Mouse (Mus musculus) CH12.LX (cell line): ENCODE data around the gene Dnajc1.

Experiments used
- BHLHE40 ChIP-seq: IDR thresholded peaks from 2 replicates; pipeline ENCODE4 v1.6.1; 2011; ENCODE audit warnings: mild to moderate bottlenecking, low read depth, low read length, improper control_type of control experiment
- CTCF ChIP-seq, 2 experiments: IDR thresholded peaks in 1 of 2; conservative IDR thresholded peaks in 1 of 2; 2 replicates each; pipeline ENCODE4 v1.5.1; 2011 to 2012; ENCODE audit warnings: low read depth in 2 of 2, low read length in 2 of 2, improper control_type of control experiment in 1 of 2, inconsistent platforms in 1 of 2, mild to moderate bottlenecking in 1 of 2, moderate library complexity in 1 of 2
- EP300 ChIP-seq: IDR thresholded peaks from 2 replicates; pipeline ENCODE4 v1.6.1; 2011; ENCODE audit warnings: low read length, improper control_type of control experiment
- JUND ChIP-seq: conservative IDR thresholded peaks from 2 replicates; pipeline ENCODE4 v1.6.1; 2011; ENCODE audit warnings: low read depth, low read length, improper control_type of control experiment
- KAT2A ChIP-seq: IDR thresholded peaks from 2 replicates; pipeline ENCODE4 v1.6.1; 2012; ENCODE audit warnings: low read length, improper control_type of control experiment, inconsistent platforms; ENCODE audit not compliant: insufficient replicate concordance
- MAFK ChIP-seq: IDR thresholded peaks from 2 replicates; pipeline ENCODE4 v1.6.1; 2011; ENCODE audit warnings: low read length, improper control_type of control experiment; ENCODE audit not compliant: insufficient replicate concordance
- MAX ChIP-seq: IDR thresholded peaks from 2 replicates; pipeline ENCODE4 v1.6.1; 2011; ENCODE audit warnings: low read length, improper control_type of control experiment
- POLR2A ChIP-seq: IDR thresholded peaks from 2 replicates; pipeline ENCODE4 v1.6.1; 2011; ENCODE audit warnings: low read depth, mild to moderate bottlenecking, improper control_type of control experiment, low read length
- RCOR1 ChIP-seq: conservative IDR thresholded peaks from 2 replicates; pipeline ENCODE4 v1.6.1; 2012; ENCODE audit warnings: low read depth, mild to moderate bottlenecking, inconsistent platforms, low read length, improper control_type of control experiment
- SIN3A ChIP-seq: IDR thresholded peaks from 2 replicates; pipeline ENCODE4 v1.6.1; 2012; ENCODE audit warnings: low read length, improper control_type of control experiment, inconsistent platforms

DNA sequence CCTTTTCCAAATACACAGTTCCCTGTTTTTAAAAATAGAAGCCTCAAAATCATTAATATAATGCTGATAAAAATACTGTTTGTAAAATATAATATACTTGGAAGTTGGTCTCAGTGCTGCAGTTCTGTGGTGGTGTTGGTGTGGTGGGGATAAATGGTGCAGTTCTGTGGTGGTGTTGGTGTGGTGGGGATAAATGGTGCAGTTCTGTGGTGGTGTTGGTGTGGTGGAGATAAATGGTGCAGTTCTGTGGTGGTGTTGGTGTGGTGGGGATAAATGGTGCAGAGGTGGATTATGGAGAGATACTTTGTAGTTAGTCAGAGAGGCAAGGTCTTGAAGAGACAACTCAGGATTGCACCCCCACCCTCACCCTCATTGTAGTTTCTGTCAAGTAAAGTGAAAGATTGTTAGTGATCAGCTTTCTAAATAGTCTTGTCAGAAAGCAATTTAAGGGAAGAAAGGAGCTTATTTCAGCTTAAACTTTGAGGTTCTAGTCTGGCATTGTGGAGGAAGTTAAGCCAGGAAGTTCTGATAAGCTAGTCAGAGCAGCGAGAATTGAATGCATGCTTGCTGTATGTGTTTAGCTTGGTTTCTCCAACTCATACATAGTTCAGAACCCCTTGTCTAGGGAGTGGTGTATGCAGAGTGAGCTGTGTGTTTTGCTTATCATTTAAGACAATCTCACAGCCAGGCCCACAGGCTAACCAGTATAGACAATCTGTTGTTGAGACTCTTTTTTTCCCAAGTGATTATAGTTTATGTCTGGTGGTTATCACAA, 223.3 kb downstream of the Dnajc1 start:
- TF ChIP-seq CTCF (conservative IDR thresholded peaks at IDR 0.05 in 1 of 2, IDR thresholded peaks at IDR 0.05 in 1 of 2; ENCODE audit: low read depth in 2 of 2, low read length in 2 of 2) (no peak), EP300 (no peak), JUND (no peak), RCOR1 (no peak), SIN3A (no peak), BHLHE40 (no peak), POLR2A (no peak), MAFK (no peak), KAT2A (no peak), MAX (no peak)
